Mouse (Mus musculus) forebrain, embryonic 11.5 days (tissue): ENCODE measurements around the gene Olfm4. TPM values are rescaled to one million over a fixed set of nuclear protein-coding genes. Genes with fewer than 3 reads are reported as not detected.
A peak's percentile ranks its signal among the peaks of the same experiment; 100 is the strongest.

Experiments used
- ATAC-seq: fragments of 200-750 bp; cut with Nextera tagmentation; replicated peaks from 2 replicates; pipeline ENCODE4 v1.8.0; 2017; ENCODE audit warnings: moderate TSS enrichment; ENCODE audit not compliant: low FRiP score
- DNase-seq: peaks from one replicate; pipeline ENCODE4 v3.0.0-alpha.2; 2017; ENCODE audit warnings: low spot score
- H3K27ac ChIP-seq: fragments of 300-500 bp; sonication (generic); 2 replicates; pipeline ENCODE4 v1.5.1; 2014; ENCODE audit warnings: low read depth, low read length
- H3K27me3 ChIP-seq: fragments of 300-500 bp; sonication (generic); 2 replicates; pipeline ENCODE4 v1.6.1; 2014; ENCODE audit warnings: mild to moderate bottlenecking, low read length, mixed read lengths; ENCODE audit not compliant: control insufficient read depth, insufficient read depth
- H3K36me3 ChIP-seq: fragments of 300-500 bp; sonication (generic); 2 replicates; pipeline ENCODE4 v1.6.1; 2014; ENCODE audit warnings: mild to moderate bottlenecking, low read length, moderate library complexity, mixed read lengths; ENCODE audit not compliant: control insufficient read depth, insufficient read depth
- H3K4me1 ChIP-seq: fragments of 300-500 bp; sonication (generic); replicated peaks from 2 replicates; pipeline ENCODE4 v1.6.1; 2014; ENCODE audit warnings: low read length, mixed read lengths; ENCODE audit not compliant: control insufficient read depth, insufficient read depth
- H3K4me2 ChIP-seq: fragments of 300-500 bp; sonication (generic); 2 replicates; pipeline ENCODE4 v1.6.1; 2014; ENCODE audit warnings: low read depth, mild to moderate bottlenecking, low read length, moderate library complexity, mixed read lengths; ENCODE audit not compliant: severe bottlenecking
- H3K4me3 ChIP-seq: fragments of 300-500 bp; sonication (generic); 2 replicates; pipeline ENCODE4 v1.5.1; 2014; ENCODE audit warnings: low read depth, low read length
- H3K9ac ChIP-seq: fragments of 300-500 bp; sonication (generic); 2 replicates; pipeline ENCODE4 v1.6.1; 2014; ENCODE audit warnings: low read length
- H3K9me3 ChIP-seq: fragments of 300-500 bp; sonication (generic); 2 replicates; pipeline ENCODE4 v1.6.1; 2016; ENCODE audit warnings: low read length, mixed read lengths; ENCODE audit not compliant: control insufficient read depth
- WGBS: fragments of 180-500 bp; shearing (Covaris S2); extraction: QIAGEN DNeasy Blood & Tissue Kit; methylation state at CpG from one replicate; pipeline ENCODE4 v1.1.7; 2014; 5-methylcytosine and 5-hydroxymethylcytosine counted together
- polyA plus RNA-seq: library from polyadenylated mRNA; unstranded; fragments of >200 nt; fragmentation: Nextera tagmentation; extraction: Ambion mirVana; gene quantifications from 2 replicates; pipeline ENCODE4 v1.2.1, GENCODE M21; 2014

Olfm4 gene
- polyA plus RNA-seq, 1 experiment from 2014 or later = 0.59 TPM

GRCm38 (mm10) chr14:80007686-80008085 is 23.8 kb downstream of the Olfm4 start:
- H3K27me3 ChIP-seq = no peaks in the 10 kb centered on the region
- H3K36me3 ChIP-seq = no peaks in the 10 kb centered on the region
- no peaks in the 10 kb centered on the region for H3K4me1 ChIP-seq
- 86% methylated on average over 3 of the region's 3 CpGs for WGBS
- H3K9me3 ChIP-seq = no peaks in the 10 kb centered on the region
- H3K27ac ChIP-seq = no peak overlapping the region
- H3K9ac ChIP-seq = no peak overlapping the region
- H3K4me2 ChIP-seq = no peak overlapping the region
- DNase-seq = no peak
- no peak overlapping the region for H3K4me3 ChIP-seq
- no peak for ATAC-seq

- ATAC-seq (no peak), DNase-seq (no peak)
- WGBS = 87% methylated on average over 3 of the region's 3 CpGs
- H3K4me3 ChIP-seq = no peak overlapping the region
- H3K27me3 ChIP-seq = no peaks in the 10 kb centered on the region
- no peak overlapping the region for H3K4me2 ChIP-seq
- no peaks in the 10 kb centered on the region for H3K9me3 ChIP-seq
- no peak overlapping the region for H3K9ac ChIP-seq
- no peaks in the 10 kb centered on the region for H3K36me3 ChIP-seq
- peaks cover 7% of the 10 kb centered on the region for H3K4me1 ChIP-seq
- H3K27ac ChIP-seq = no peak overlapping the region
Measured at GRCm38 (mm10) chr14:80010426-80010825, 26.5 kb downstream of the Olfm4 start.

- peak; percentile 78 for ATAC-seq
- H3K27me3 ChIP-seq = no peaks in the 10 kb centered on the region
- no peak overlapping the region for H3K9ac ChIP-seq
- no peak overlapping the region for H3K4me3 ChIP-seq
- no peak overlapping the region for H3K27ac ChIP-seq
- H3K4me1 ChIP-seq = peaks cover 7% of the 10 kb centered on the region
- no peak overlapping the region for H3K4me2 ChIP-seq
- WGBS = 12% methylated on average over 6 of the region's 6 CpGs
- no peak for DNase-seq
- H3K9me3 ChIP-seq = no peaks in the 10 kb centered on the region
- no peaks in the 10 kb centered on the region for H3K36me3 ChIP-seq
Measured at GRCm38 (mm10) chr14:80014966-80015365, 31.1 kb downstream of the Olfm4 start.

GRCm38 (mm10) chr14:80016112-80016511 is 32.2 kb downstream of the Olfm4 start:
- no peak overlapping the region for H3K27ac ChIP-seq
- DNase-seq (no peak), ATAC-seq (no peak)
- H3K9ac ChIP-seq = no peak overlapping the region
- H3K36me3 ChIP-seq = no peaks in the 10 kb centered on the region
- H3K27me3 ChIP-seq = no peaks in the 10 kb centered on the region
- no peak overlapping the region for H3K4me3 ChIP-seq
- H3K4me2 ChIP-seq = no peak overlapping the region
- H3K4me1 ChIP-seq = peaks cover 7% of the 10 kb centered on the region
- no peaks in the 10 kb centered on the region for H3K9me3 ChIP-seq

- H3K36me3 ChIP-seq = no peaks in the 10 kb centered on the region
- H3K4me2 ChIP-seq = no peak overlapping the region
Measured at GRCm38 (mm10) chr14:80026078-80026477, 42.2 kb downstream of the Olfm4 start.

GRCm38 (mm10) chr14:80029297-80030001 is 45.6 kb downstream of the Olfm4 start:
- no peak overlapping the region for H3K27ac ChIP-seq
- no peak for DNase-seq
- WGBS = 87% methylated on average over 3 of the region's 3 CpGs
- no peaks in the 10 kb centered on the region for H3K36me3 ChIP-seq
- no peaks in the 10 kb centered on the region for H3K9me3 ChIP-seq
- H3K27me3 ChIP-seq = no peaks in the 10 kb centered on the region
- no peak overlapping the region for H3K9ac ChIP-seq
- no peak overlapping the region for H3K4me2 ChIP-seq
- no peak overlapping the region for H3K4me3 ChIP-seq
- no peak for ATAC-seq
- H3K4me1 ChIP-seq = no peaks in the 10 kb centered on the region

More at GRCm38 (mm10) chr14:80026078-80026477, 42.2 kb downstream of the Olfm4 start:
- WGBS = 88% methylated on average over 6 of the region's 6 CpGs
- H3K4me1 ChIP-seq = no peaks in the 10 kb centered on the region
- no peaks in the 10 kb centered on the region for H3K27me3 ChIP-seq
- H3K9ac ChIP-seq = no peak overlapping the region
- H3K4me3 ChIP-seq = no peak overlapping the region
- H3K27ac ChIP-seq = no peak overlapping the region
- ATAC-seq (no peak), DNase-seq (no peak)
- no peaks in the 10 kb centered on the region for H3K9me3 ChIP-seq

- Histone ChIP-seq H3K9ac (no peak overlapping the region), H3K36me3 (no peaks in the 10 kb centered on the region), H3K9me3 (no peaks in the 10 kb centered on the region), H3K27me3 (no peaks in the 10 kb centered on the region), H3K27ac (no peak overlapping the region), H3K4me1 (no peaks in the 10 kb centered on the region; the same call in 1 of the 2 replicates), H3K4me2 (no peak overlapping the region), H3K4me3 (no peak overlapping the region)
- ATAC-seq (0 out of 2 replicates have a peak, but pooled peaks have one; percentile 56), DNase-seq (peak; percentile 54)
- 71% methylated on average over 4 of the region's 4 CpGs for WGBS
Measured at GRCm38 (mm10) chr14:80039645-80040272, 55.9 kb downstream of the Olfm4 start.

- DNase-seq = no peak
- Histone ChIP-seq H3K27ac (no peak overlapping the region), H3K4me2 (no peak overlapping the region), H3K27me3 (no peaks in the 10 kb centered on the region), H3K4me3 (no peak overlapping the region), H3K9ac (no peak overlapping the region), H3K36me3 (no peaks in the 10 kb centered on the region), H3K4me1 (no peaks in the 10 kb centered on the region), H3K9me3 (no peaks in the 10 kb centered on the region)
- no peak for ATAC-seq
- whole genome bisulfite sequencing = 95% methylated on average over 6 of the region's 6 CpGs
Measured at GRCm38 (mm10) chr14:80046104-80046734, 62.3 kb downstream of the Olfm4 start.
